Mouse (Mus musculus): Measurements from ENCODE around the gene Samd3. TPM values are rescaled to one million over a fixed set of nuclear protein-coding genes. Genes with fewer than 3 reads are reported as not detected.

The Samd3 gene
- polyA plus RNA-seq, 1 experiment from 2014 or later = not detected

DNA sequence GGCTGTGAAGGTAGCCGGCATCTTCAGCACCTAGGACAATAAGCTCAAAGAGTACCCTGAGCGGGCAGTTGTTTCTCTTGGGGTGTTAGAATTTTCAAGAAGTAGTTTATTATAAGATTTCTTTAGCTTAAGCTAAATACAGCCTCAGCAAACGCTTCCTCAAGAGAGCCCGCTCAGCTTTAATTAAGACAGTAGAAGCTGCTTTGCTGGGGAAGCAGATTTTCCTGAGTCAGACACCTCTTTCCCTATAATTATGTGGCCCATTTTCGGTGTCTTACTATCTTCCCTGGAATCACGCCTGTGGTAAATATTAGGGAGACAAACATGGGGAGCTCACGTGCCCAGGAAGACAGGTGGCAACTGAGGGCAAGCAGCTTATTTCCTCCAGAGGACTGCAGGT, 57.6 kb downstream of the Samd3 start:
- no peaks in the 10 kb centered on the region for H3K4me1 ChIP-seq (ENCODE audit: control insufficient read depth, insufficient read depth, low read length)
- no peaks in the 10 kb centered on the region for H3K9me3 ChIP-seq (ENCODE audit: control insufficient read depth, low read length)
- H3K9ac ChIP-seq (ENCODE audit: low read depth, low read length) = no peak overlapping the region
- H3K4me3 ChIP-seq (ENCODE audit: low read length) = no peak overlapping the region
- 88% methylated on average over 7 of the region's 7 CpGs for WGBS
- H3K27me3 ChIP-seq (replicated peaks; ENCODE audit: control insufficient read depth, insufficient read depth, low read length) = no peaks in the 10 kb centered on the region
- H3K36me3 ChIP-seq (ENCODE audit: control insufficient read depth, insufficient read depth, low read length) = no peaks in the 10 kb centered on the region; the same call in 1 of the 2 replicates
- H3K27ac ChIP-seq (ENCODE audit: low read length) = no peak overlapping the region
- no peak for ATAC-seq
- no peak overlapping the region for H3K4me2 ChIP-seq (ENCODE audit: low read depth, low read length)

DNA sequence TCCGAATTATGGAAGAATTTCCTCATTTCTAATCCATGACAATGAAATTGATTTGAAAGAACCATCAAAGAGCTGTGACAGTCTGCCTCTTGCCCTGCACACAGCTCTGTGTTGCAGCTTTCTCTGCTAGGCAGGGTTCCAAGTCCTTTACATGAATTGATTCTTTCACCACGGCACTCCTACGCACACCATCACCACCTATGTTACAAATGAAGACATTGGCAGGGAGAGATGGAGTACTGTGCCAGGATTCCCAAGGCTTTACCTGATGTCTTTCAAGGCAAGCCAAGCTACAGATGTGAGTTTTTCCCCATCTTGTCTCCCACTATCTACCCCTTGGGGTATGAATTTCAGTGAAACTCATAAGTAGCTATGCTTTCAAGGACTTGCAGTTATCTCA, 67.7 kb downstream of the Samd3 start:
- 83% methylated on average over 3 of the region's 3 CpGs for WGBS

GRCm38 (mm10) chr10:26297626-26298025, 68.1 kb downstream of the Samd3 start:
- H3K4me2 ChIP-seq (ENCODE audit: low read depth, low read length) = no peak overlapping the region
- 0 out of 2 replicates have a peak, but pooled peaks cover 2% of the 10 kb centered on the region for H3K36me3 ChIP-seq (ENCODE audit: control insufficient read depth, insufficient read depth, low read length)
- no peak overlapping the region for H3K4me3 ChIP-seq (ENCODE audit: low read length)
- no peak for ATAC-seq
- WGBS = 85% methylated on average over 7 of the region's 7 CpGs
- H3K4me1 ChIP-seq (ENCODE audit: control insufficient read depth, insufficient read depth, low read length) = no peaks in the 10 kb centered on the region
- H3K9me3 ChIP-seq (ENCODE audit: control insufficient read depth, low read length) = no peaks in the 10 kb centered on the region
- H3K27me3 ChIP-seq (replicated peaks; ENCODE audit: control insufficient read depth, insufficient read depth, low read length) = no peaks in the 10 kb centered on the region
- no peak overlapping the region for H3K9ac ChIP-seq (ENCODE audit: low read depth, low read length)
- H3K27ac ChIP-seq (ENCODE audit: low read length) = no peak overlapping the region

More for the DNA sequence above, 67.7 kb downstream of the Samd3 start:
- Histone ChIP-seq H3K9me3 (ENCODE audit: control insufficient read depth, low read length) (no peaks in the 10 kb centered on the region), H3K4me1 (ENCODE audit: control insufficient read depth, insufficient read depth, low read length) (no peaks in the 10 kb centered on the region), H3K4me2 (ENCODE audit: low read depth, low read length) (no peak overlapping the region), H3K4me3 (ENCODE audit: low read length) (no peak overlapping the region), H3K27ac (ENCODE audit: low read length) (no peak overlapping the region), H3K9ac (ENCODE audit: low read depth, low read length) (no peak overlapping the region), H3K36me3 (ENCODE audit: control insufficient read depth, insufficient read depth, low read length) (no peaks in the 10 kb centered on the region), H3K27me3 (replicated peaks; ENCODE audit: control insufficient read depth, insufficient read depth, low read length) (no peaks in the 10 kb centered on the region)
- no peak for ATAC-seq

GRCm38 (mm10) chr10:26302336-26302735, 72.8 kb downstream of the Samd3 start:
- H3K9ac ChIP-seq (ENCODE audit: low read depth, low read length) = no peak overlapping the region
- WGBS = 96% methylated on average over 4 of the region's 4 CpGs
- no peak for ATAC-seq
- 0 out of 2 replicates have a peak, but pooled peaks cover 2% of the 10 kb centered on the region for H3K36me3 ChIP-seq (ENCODE audit: control insufficient read depth, insufficient read depth, low read length)
- H3K4me1 ChIP-seq (ENCODE audit: control insufficient read depth, insufficient read depth, low read length) = no peaks in the 10 kb centered on the region
- H3K4me2 ChIP-seq (ENCODE audit: low read depth, low read length) = no peak overlapping the region
- no peak overlapping the region for H3K4me3 ChIP-seq (ENCODE audit: low read length)
- H3K9me3 ChIP-seq (ENCODE audit: control insufficient read depth, low read length) = no peaks in the 10 kb centered on the region
- no peaks in the 10 kb centered on the region for H3K27me3 ChIP-seq (replicated peaks; ENCODE audit: control insufficient read depth, insufficient read depth, low read length)
- H3K27ac ChIP-seq (ENCODE audit: low read length) = no peak overlapping the region

GRCm38 (mm10) chr10:26303485-26303884, 74.0 kb downstream of the Samd3 start:
- Histone ChIP-seq H3K4me2 (ENCODE audit: low read depth, low read length) (no peak overlapping the region), H3K36me3 (ENCODE audit: control insufficient read depth, insufficient read depth, low read length) (0 out of 2 replicates have a peak, but pooled peaks cover 6% of the 10 kb centered on the region), H3K9ac (ENCODE audit: low read depth, low read length) (no peak overlapping the region), H3K4me1 (ENCODE audit: control insufficient read depth, insufficient read depth, low read length) (no peaks in the 10 kb centered on the region), H3K9me3 (ENCODE audit: control insufficient read depth, low read length) (no peaks in the 10 kb centered on the region), H3K27ac (ENCODE audit: low read length) (no peak overlapping the region), H3K4me3 (ENCODE audit: low read length) (no peak overlapping the region), H3K27me3 (replicated peaks; ENCODE audit: control insufficient read depth, insufficient read depth, low read length) (no peaks in the 10 kb centered on the region)
- no peak for ATAC-seq
- 93% methylated on average over 6 of the region's 6 CpGs for WGBS

- Histone ChIP-seq H3K27me3 (replicated peaks; ENCODE audit: control insufficient read depth, insufficient read depth, low read length) (no peaks in the 10 kb centered on the region), H3K36me3 (ENCODE audit: control insufficient read depth, insufficient read depth, low read length) (peaks cover 3% of the 10 kb centered on the region; the same call in 1 of the 2 replicates), H3K4me3 (ENCODE audit: low read length) (no peak overlapping the region), H3K9me3 (ENCODE audit: control insufficient read depth, low read length) (no peaks in the 10 kb centered on the region), H3K9ac (ENCODE audit: low read depth, low read length) (no peak overlapping the region), H3K4me2 (ENCODE audit: low read depth, low read length) (no peak overlapping the region), H3K4me1 (ENCODE audit: control insufficient read depth, insufficient read depth, low read length) (no peaks in the 10 kb centered on the region), H3K27ac (ENCODE audit: low read length) (no peak overlapping the region)
- ATAC-seq = no peak
- 95% methylated on average over 15 of the region's 15 CpGs for WGBS
These were observed 84.8 kb downstream of the Samd3 start for GRCm38 (mm10) chr10:26314327-26314726.

DNA sequence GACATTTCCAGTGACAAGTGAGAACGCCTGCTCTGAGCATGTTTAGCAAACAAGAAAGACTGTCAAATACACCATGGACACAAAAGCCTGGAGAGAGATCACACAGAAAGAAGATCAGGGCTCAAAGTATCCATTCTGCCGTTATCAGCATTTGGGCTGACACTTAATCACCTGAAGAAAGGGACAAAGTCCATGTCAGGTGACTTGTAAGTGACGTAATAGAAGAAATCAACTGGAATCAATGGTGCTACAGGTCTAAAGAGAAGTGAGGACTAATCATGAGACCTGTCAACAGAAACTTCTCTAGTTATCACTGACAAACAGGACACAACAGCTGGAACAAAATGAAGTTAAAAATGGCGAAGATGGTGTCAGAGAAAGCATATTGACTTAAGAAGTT, 91.2 kb downstream of the Samd3 start:
- no peak overlapping the region for H3K27ac ChIP-seq (ENCODE audit: low read length)
- H3K27me3 ChIP-seq (replicated peaks; ENCODE audit: control insufficient read depth, insufficient read depth, low read length) = no peaks in the 10 kb centered on the region
- no peak overlapping the region for H3K9ac ChIP-seq (ENCODE audit: low read depth, low read length)
- no peaks in the 10 kb centered on the region for H3K4me1 ChIP-seq (ENCODE audit: control insufficient read depth, insufficient read depth, low read length)
- 78% methylated on average over 4 of the region's 4 CpGs for WGBS
- peaks cover 3% of the 10 kb centered on the region; the same call in 1 of the 2 replicates for H3K36me3 ChIP-seq (ENCODE audit: control insufficient read depth, insufficient read depth, low read length)
- no peaks in the 10 kb centered on the region for H3K9me3 ChIP-seq (ENCODE audit: control insufficient read depth, low read length)
- no peak overlapping the region for H3K4me2 ChIP-seq (ENCODE audit: low read depth, low read length)
- H3K4me3 ChIP-seq (ENCODE audit: low read length) = no peak overlapping the region
- ATAC-seq = peak; percentile 46; the same call in 1 of the 2 replicates

Other genes with a start within 250 kb of the Samd3 start
- gene Gm9767, start 151.5 kb upstream of the Samd3 start, polyA plus RNA-seq (2015; fragmentation: Nextera tagmentation; extraction: Ambion mirVana) = 0.20 TPM in 1 of 2 replicates, not detected in the other
- gene Tmem200a, start 150.7 kb upstream of the Samd3 start, polyA plus RNA-seq (2015; fragmentation: Nextera tagmentation; extraction: Ambion mirVana) = 4.5 and 5.7 TPM in 2 replicates
- 7.4 and 8.3 TPM in 2 replicates for gene L3mbtl3, start 146.3 kb downstream of the Samd3 start, polyA plus RNA-seq (2015; fragmentation: Nextera tagmentation; extraction: Ambion mirVana)

Measured in intestine, embryonic 16.5 days (tissue).